Mouse (Mus musculus) heart, embryonic 10.5 days (tissue): ENCODE measurements around the gene Fer. TPM values are rescaled to one million over a fixed set of nuclear protein-coding genes. Genes with fewer than 3 reads are reported as not detected.
A peak's percentile ranks its signal among the peaks of the same experiment; 100 is the strongest.

ENCODE experiments used
- DNase-seq: peaks from one replicate; pipeline ENCODE4 v3.0.0-alpha.2; 2017; ENCODE audit warnings: low spot score
- H3K27ac ChIP-seq: fragments of 300-500 bp; sonication (generic); 2 replicates; pipeline ENCODE4 v1.5.1; 2016; ENCODE audit warnings: mild to moderate bottlenecking
- H3K27me3 ChIP-seq: fragments of 300-500 bp; sonication (generic); 2 replicates; pipeline ENCODE4 v1.6.1; 2016; ENCODE audit warnings: mild to moderate bottlenecking; ENCODE audit not compliant: poor library complexity, insufficient read depth, severe bottlenecking
- H3K36me3 ChIP-seq: fragments of 300-500 bp; sonication (generic); 2 replicates; pipeline ENCODE4 v1.6.1; 2016; ENCODE audit warnings: mild to moderate bottlenecking, moderate library complexity
- H3K4me1 ChIP-seq: fragments of 300-500 bp; sonication (generic); 2 replicates; pipeline ENCODE4 v1.6.1; 2016; ENCODE audit warnings: mild to moderate bottlenecking
- H3K4me3 ChIP-seq: fragments of 300-500 bp; sonication (generic); 2 replicates; pipeline ENCODE4 v1.5.1; 2016; ENCODE audit warnings: mild to moderate bottlenecking, moderate library complexity
- H3K9me3 ChIP-seq: fragments of 300-500 bp; sonication (generic); 2 replicates; pipeline ENCODE4 v1.6.1; 2016; ENCODE audit warnings: mild to moderate bottlenecking, moderate library complexity
- WGBS: fragments of 180-500 bp; shearing (Covaris S2); methylation state at CpG from one replicate; pipeline ENCODE4 v1.1.7; 2016; 5-methylcytosine and 5-hydroxymethylcytosine counted together
- polyA plus RNA-seq: library from polyadenylated mRNA; unstranded; fragments of >200 nt; fragmentation: Nextera tagmentation; extraction: Ambion mirVana; gene quantifications from 2 replicates; pipeline ENCODE4 v1.2.1, GENCODE M21; 2016

Gene Fer
- polyA plus RNA-seq, 1 experiment from 2014 or later = 28.1 TPM

DNA sequence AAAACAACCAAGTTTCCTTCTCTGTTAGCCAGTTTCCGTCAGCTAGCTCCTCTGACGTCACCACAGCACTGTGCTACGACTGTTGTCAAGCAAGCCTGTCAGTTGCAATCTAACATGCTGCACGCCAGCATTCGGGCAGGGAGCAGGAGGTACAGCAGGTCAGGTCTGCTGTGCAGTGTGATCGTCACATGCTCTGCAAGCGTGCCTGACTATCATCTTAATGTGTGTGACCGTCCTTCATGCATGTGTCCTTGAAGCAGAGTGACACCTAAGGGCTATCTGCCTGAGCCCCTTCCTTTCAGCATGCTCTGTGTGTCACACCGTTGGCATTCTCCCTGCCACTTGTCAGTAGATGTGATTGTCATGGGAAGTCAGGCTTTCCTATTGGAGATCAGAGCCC, 279.0 kb downstream of the Fer start:
- WGBS = 40% methylated on average over 9 of the region's 9 CpGs
- no peaks in the 10 kb centered on the region for H3K27me3 ChIP-seq
- H3K9me3 ChIP-seq = no peaks in the 10 kb centered on the region
- peaks cover 9% of the 10 kb centered on the region; the same call in 1 of the 2 replicates for H3K36me3 ChIP-seq
- H3K4me1 ChIP-seq = peaks cover 20% of the 10 kb centered on the region
- no peak overlapping the region for H3K4me3 ChIP-seq
- H3K27ac ChIP-seq = peak overlapping the region; percentile 52; the same call in 1 of the 2 replicates
- DNase-seq = peak; percentile 81

DNA sequence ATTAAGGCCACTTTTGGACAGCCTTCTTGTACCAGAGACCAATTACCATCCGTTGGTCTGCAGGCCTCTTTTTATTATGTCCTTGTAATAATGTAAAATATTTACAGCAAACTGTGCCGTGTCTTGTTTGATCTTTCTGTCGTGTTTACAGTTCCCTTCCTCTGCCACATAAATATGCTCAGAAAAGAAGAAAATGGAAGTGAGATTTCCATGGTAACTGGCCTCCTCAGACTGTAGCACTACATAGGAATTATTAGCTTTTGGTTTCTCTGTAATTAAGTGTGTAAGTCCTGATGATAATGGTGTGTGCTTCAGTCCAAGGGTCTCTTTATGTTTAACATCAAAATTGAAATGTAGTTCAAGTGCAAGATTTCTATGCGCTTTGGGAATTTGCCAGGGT, 283.5 kb downstream of the Fer start:
- no peak overlapping the region for H3K4me3 ChIP-seq
- peaks cover 6% of the 10 kb centered on the region; the same call in 1 of the 2 replicates for H3K4me1 ChIP-seq
- 88% methylated on average over 4 of the region's 4 CpGs for WGBS
- H3K36me3 ChIP-seq = no peaks in the 10 kb centered on the region
- no peaks in the 10 kb centered on the region for H3K9me3 ChIP-seq
- H3K27ac ChIP-seq = no peak overlapping the region
- H3K27me3 ChIP-seq = no peaks in the 10 kb centered on the region
- no peak for DNase-seq

DNA sequence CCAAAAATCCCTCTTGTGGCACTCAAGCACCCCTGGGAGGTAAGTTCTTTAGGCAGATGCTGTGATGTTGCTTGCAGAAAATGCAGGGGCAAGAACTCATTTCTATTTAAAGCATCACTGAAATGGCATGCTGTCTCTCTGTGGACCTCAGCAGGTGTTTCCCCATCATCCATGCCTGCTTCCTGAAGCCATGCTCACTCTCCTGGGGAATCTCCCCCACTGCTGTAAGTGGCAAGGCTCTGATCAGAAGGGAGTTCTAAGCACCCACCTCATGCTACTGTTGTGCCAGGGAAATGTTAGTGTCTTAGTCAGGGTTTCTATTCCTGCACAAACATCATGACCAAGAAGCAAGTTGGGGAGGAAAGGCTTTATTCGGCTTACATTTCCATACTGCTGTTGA, 287.9 kb downstream of the Fer start:
- Histone ChIP-seq H3K36me3 (no peaks in the 10 kb centered on the region), H3K4me1 (no peaks in the 10 kb centered on the region), H3K27ac (no peak overlapping the region), H3K27me3 (no peaks in the 10 kb centered on the region), H3K4me3 (no peak overlapping the region), H3K9me3 (no peaks in the 10 kb centered on the region)
- DNase-seq = no peak
- 82% methylated on average over 1 of the region's 1 CpGs for WGBS

GRCm38 (mm10) chr17:64167731-64168130, 304.9 kb downstream of the Fer start:
- H3K36me3 ChIP-seq = no peaks in the 10 kb centered on the region
- 84% methylated on average over 5 of the region's 5 CpGs for WGBS
- no peak overlapping the region for H3K4me3 ChIP-seq
- 0 out of 2 replicates have a peak, but pooled peaks cover 3% of the 10 kb centered on the region for H3K9me3 ChIP-seq
- H3K4me1 ChIP-seq = no peaks in the 10 kb centered on the region
- no peak overlapping the region for H3K27ac ChIP-seq
- DNase-seq = no peak
- no peaks in the 10 kb centered on the region for H3K27me3 ChIP-seq

GRCm38 (mm10) chr17:64170019-64170418, 307.2 kb downstream of the Fer start:
- H3K4me3 ChIP-seq = no peak overlapping the region
- WGBS = 66% methylated on average over 5 of the region's 5 CpGs
- H3K27me3 ChIP-seq = no peaks in the 10 kb centered on the region
- H3K27ac ChIP-seq = no peak overlapping the region
- H3K36me3 ChIP-seq = no peaks in the 10 kb centered on the region
- no peaks in the 10 kb centered on the region for H3K4me1 ChIP-seq
- no peak for DNase-seq
- 0 out of 2 replicates have a peak, but pooled peaks cover 3% of the 10 kb centered on the region for H3K9me3 ChIP-seq

GRCm38 (mm10) chr17:64172474-64172873, 309.6 kb downstream of the Fer start:
- H3K4me1 ChIP-seq = no peaks in the 10 kb centered on the region
- WGBS = 54% methylated on average over 2 of the region's 2 CpGs
- DNase-seq = peak; percentile 33
- no peaks in the 10 kb centered on the region for H3K27me3 ChIP-seq
- no peaks in the 10 kb centered on the region for H3K9me3 ChIP-seq
- no peak overlapping the region for H3K27ac ChIP-seq
- no peaks in the 10 kb centered on the region for H3K36me3 ChIP-seq
- H3K4me3 ChIP-seq = no peak overlapping the region

GRCm38 (mm10) chr17:64180546-64180945, 317.7 kb downstream of the Fer start:
- Histone ChIP-seq H3K9me3 (no peaks in the 10 kb centered on the region), H3K27me3 (no peaks in the 10 kb centered on the region), H3K4me3 (no peak overlapping the region), H3K27ac (no peak overlapping the region), H3K36me3 (no peaks in the 10 kb centered on the region), H3K4me1 (no peaks in the 10 kb centered on the region)
- 83% methylated on average over 5 of the region's 5 CpGs for WGBS
- no peak for DNase-seq

DNA sequence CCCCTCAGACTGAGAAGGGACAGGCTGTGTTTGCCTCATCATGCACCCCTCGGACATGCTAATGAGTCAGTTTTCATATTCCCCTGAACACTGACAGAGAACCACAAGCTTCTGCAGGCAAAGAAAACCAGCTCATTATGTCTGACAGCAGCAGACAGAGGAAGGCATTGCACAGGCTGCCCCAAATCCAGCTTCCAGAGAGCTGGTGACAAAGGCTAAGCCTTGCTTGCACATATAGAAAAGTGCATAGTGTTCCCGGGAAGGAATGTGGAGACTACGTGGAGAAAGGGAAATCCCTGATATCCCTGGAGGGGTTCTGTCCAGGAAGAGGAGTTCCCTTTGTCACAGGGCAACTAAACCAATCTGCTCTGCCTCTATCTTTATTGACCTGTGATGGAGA, 318.4 kb downstream of the Fer start:
- Histone ChIP-seq H3K4me1 (no peaks in the 10 kb centered on the region), H3K4me3 (no peak overlapping the region), H3K9me3 (no peaks in the 10 kb centered on the region), H3K27ac (no peak overlapping the region), H3K36me3 (no peaks in the 10 kb centered on the region), H3K27me3 (no peaks in the 10 kb centered on the region)
- 56% methylated on average over 3 of the region's 3 CpGs for WGBS
- DNase-seq = peak; percentile 51

GRCm38 (mm10) chr17:64182599-64182998, 319.7 kb downstream of the Fer start:
- no peaks in the 10 kb centered on the region for H3K27me3 ChIP-seq
- 87% methylated on average over 3 of the region's 3 CpGs for WGBS
- no peak overlapping the region for H3K27ac ChIP-seq
- H3K4me1 ChIP-seq = no peaks in the 10 kb centered on the region
- peak; percentile 66 for DNase-seq
- no peaks in the 10 kb centered on the region for H3K9me3 ChIP-seq
- no peak overlapping the region for H3K4me3 ChIP-seq
- no peaks in the 10 kb centered on the region for H3K36me3 ChIP-seq

DNA sequence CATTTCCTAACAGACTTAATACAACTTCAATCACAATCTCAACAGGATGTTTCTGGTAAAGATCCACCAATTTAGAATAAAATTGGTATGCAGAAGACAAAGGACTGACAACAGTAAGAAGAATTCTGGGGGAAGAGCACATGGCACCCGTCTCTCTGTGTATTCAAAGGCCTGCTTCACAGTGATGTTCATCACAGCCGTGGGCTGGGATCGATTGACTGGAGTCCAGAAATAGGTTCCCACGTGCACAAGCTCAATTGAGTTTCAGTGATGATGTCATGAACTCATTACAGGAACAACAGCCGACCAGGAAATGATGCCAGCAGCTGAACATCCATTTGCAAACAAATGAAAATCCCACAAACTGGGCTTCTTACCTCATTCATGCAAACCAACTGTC, 320.3 kb downstream of the Fer start:
- H3K9me3 ChIP-seq = no peaks in the 10 kb centered on the region
- H3K4me3 ChIP-seq = no peak overlapping the region
- WGBS = 58% methylated on average over 5 of the region's 5 CpGs

More for the DNA sequence above, 320.3 kb downstream of the Fer start:
- no peaks in the 10 kb centered on the region for H3K36me3 ChIP-seq
- H3K27me3 ChIP-seq = no peaks in the 10 kb centered on the region
- DNase-seq = no peak
- no peak overlapping the region for H3K27ac ChIP-seq
- no peaks in the 10 kb centered on the region for H3K4me1 ChIP-seq

Other genes starting within 250 kb of the Fer start
- 2.7 TPM in 2 replicates for gene A930002H24Rik, start 729 bp downstream of the Fer start, polyA plus RNA-seq